ENCODE assay signal across 16 mouse cellular contexts in the genomic region with DNA sequence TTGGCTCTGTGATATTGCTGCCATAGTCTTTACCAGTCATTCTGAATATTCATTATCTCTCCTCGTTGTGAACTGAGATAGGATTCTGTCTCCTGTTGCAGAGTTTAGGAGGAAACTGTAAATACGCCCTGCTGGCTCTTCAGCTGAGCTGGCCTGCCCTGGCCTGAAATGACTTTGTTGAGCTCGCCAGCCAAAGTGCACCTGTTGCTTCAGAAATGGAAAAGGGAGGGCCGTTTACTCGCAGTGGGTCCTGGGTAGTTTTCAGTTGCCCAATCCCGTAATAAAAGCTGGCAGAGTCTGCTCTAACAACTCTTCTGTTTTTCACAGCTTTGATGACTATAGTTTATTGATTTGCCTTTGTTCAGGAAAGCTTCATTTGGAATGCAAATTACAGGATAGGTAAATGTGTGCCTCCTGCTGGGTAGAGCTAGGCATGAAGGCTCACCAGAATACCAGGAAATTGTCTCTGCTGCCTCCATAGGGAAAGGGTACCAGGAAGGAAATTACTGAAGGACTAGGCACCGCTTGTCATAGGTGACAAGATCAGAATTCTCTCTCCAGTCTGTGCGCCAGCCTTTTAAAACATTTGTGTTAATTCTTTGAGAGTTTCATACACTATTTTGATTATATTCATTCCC. TPM values are rescaled to one million over a fixed set of nuclear protein-coding genes. Genes with fewer than 3 reads are reported as not detected.
DNase-seq lines count a peak whose midpoint lies in the region; ATAC-seq and TF ChIP-seq lines count a peak whose summit lies in the region.
"Had no signal": no experiment of that assay in that cellular context is flagged by ENCODE, and none has a peak within 500 bp of the region (broad histone marks: within the 10 kb centered on the region; RNA-seq: fewer than 3 reads in every experiment).

No protein-coding gene starts in this region.

- peaks cover 6 to 10% of the 10 kb centered on the region in 2 experiments; a peak in 3 of 4 replicates for H3K4me1 ChIP-seq in MEL (ENCODE audit: control insufficient read depth in 1 of 2, insufficient read depth in 2 of 2, low read length in 2 of 2)
- H3K4me1 ChIP-seq in hindbrain, embryonic 13.5 days (replicated peaks) = no peaks in the 10 kb centered on the region

- peak; percentile 39 to 47; a peak in 1 of 4 replicates for TF ChIP-seq EP300 in MEL (IDR thresholded peaks at IDR 0.05; ENCODE audit: low read depth in 1 of 2, low read length in 2 of 2)

- TF ChIP-seq RAD21 in MEL (IDR thresholded peaks at IDR 0.05; ENCODE audit: low read depth, low read length) = no peak

- H3K27ac ChIP-seq in gastrocnemius, adult 2 months = peak overlapping the region; percentile 85
- no peak overlapping the region for H3K27ac ChIP-seq in MEL (ENCODE audit: control insufficient read depth, low read depth, low read length)
- no peak overlapping the region for H3K27ac ChIP-seq in hindbrain, embryonic 13.5 days
- H3K27ac ChIP-seq: embryonic facial prominence, embryonic 12.5 days; limb, embryonic 15.5 days had no signal

- peak; percentile 23; the same call in 1 of the 2 replicates for TF ChIP-seq CTCF in gastrocnemius, adult 2 months (IDR thresholded peaks at IDR 0.05)
- no peak for TF ChIP-seq CTCF in MEL (IDR thresholded peaks at IDR 0.05 in 2 of 3, conservative IDR thresholded peaks at IDR 0.05 in 1 of 3; ENCODE audit: control insufficient read depth in 1 of 3, insufficient read depth in 1 of 3, low read depth in 2 of 3, low read length in 3 of 3, poor library complexity in 1 of 3, severe bottlenecking in 1 of 3)

- peak overlapping the region; percentile 30 for H3K4me3 ChIP-seq in gastrocnemius, adult 2 months
- no peak overlapping the region for H3K4me3 ChIP-seq in MEL (ENCODE audit: control insufficient read depth in 1 of 2, insufficient read depth in 1 of 2, low read depth in 2 of 2, low read length in 2 of 2)
- H3K4me3 ChIP-seq in hindbrain, embryonic 13.5 days = no peak overlapping the region
- H3K4me3 ChIP-seq: embryonic facial prominence, embryonic 12.5 days; limb, embryonic 15.5 days had no signal

- H3K79me2 ChIP-seq in MEL (ENCODE audit: control insufficient read depth, insufficient read depth, low read length, poor library complexity) = no peaks in the 10 kb centered on the region

- peak; percentile 83 for DNase-seq in gastrocnemius, adult 2 months
- DNase-seq in gastrocnemius, postnatal 36 days = no peak
- no peak for DNase-seq in MEL (ENCODE audit: low read depth, low spot score)
- DNase-seq in gastrocnemius, postnatal 14 days = peak; percentile 60
- DNase-seq in embryo, embryonic 11 days = no peak
- DNase-seq: cerebellum, adult 11 months; cerebellum, postnatal 36 days; heart, postnatal 36 days; midbrain, embryonic 14.5 days; thymus, adult 18-20 months had no signal

- intact Hi-C loops in gastrocnemius, adult 2 months (cut with DNase I) = loop anchor here (2.0 kb wide), 1 partner anchor 29 kb away; a partner anchor contains a TSS
- intact Hi-C loops in gastrocnemius, postnatal 36 days (cut with DNase I) = no loop called here
- intact Hi-C loops in gastrocnemius, postnatal 14 days (cut with DNase I; ENCODE audit: low total_unique reads) = no loop called here

- no peaks in the 10 kb centered on the region for H3K27me3 ChIP-seq in MEL (ENCODE audit: control insufficient read depth in 1 of 2, insufficient read depth in 2 of 2, low read length in 2 of 2)
- H3K27me3 ChIP-seq in hindbrain, embryonic 13.5 days = no peaks in the 10 kb centered on the region
- H3K27me3 ChIP-seq: embryonic facial prominence, embryonic 12.5 days; limb, embryonic 15.5 days had no signal

- no peak overlapping the region for H3K4me2 ChIP-seq in hindbrain, embryonic 13.5 days
- H3K4me2 ChIP-seq: embryonic facial prominence, embryonic 12.5 days; heart, embryonic 11.5 days; limb, embryonic 15.5 days had no signal

- peaks cover 0 to 3% of the 10 kb centered on the region in 2 experiments; a peak in 1 of 4 replicates for H3K36me3 ChIP-seq in MEL (ENCODE audit: control insufficient read depth in 1 of 2, insufficient read depth in 2 of 2, low read length in 2 of 2)
- peaks cover 33% of the 10 kb centered on the region for H3K36me3 ChIP-seq in hindbrain, embryonic 13.5 days
- H3K36me3 ChIP-seq: limb, embryonic 15.5 days had no signal

- no peaks in the 10 kb centered on the region for H3K9me3 ChIP-seq in MEL (replicated peaks; ENCODE audit: insufficient read depth, low read length)
- no peaks in the 10 kb centered on the region for H3K9me3 ChIP-seq in hindbrain, embryonic 13.5 days
- H3K9me3 ChIP-seq: embryonic facial prominence, embryonic 12.5 days; limb, embryonic 15.5 days had no signal

- no peak for TF ChIP-seq POLR2A in MEL (IDR thresholded peaks at IDR 0.05; ENCODE audit: control insufficient read depth in 1 of 2, insufficient read depth in 1 of 2, low read depth in 1 of 2, low read length in 2 of 2, poor library complexity in 1 of 2)

- H3K9ac ChIP-seq in MEL (ENCODE audit: control insufficient read depth, low read depth, low read length, poor library complexity, severe bottlenecking) = no peak overlapping the region
- H3K9ac ChIP-seq in hindbrain, embryonic 13.5 days = no peak overlapping the region
- H3K9ac ChIP-seq: embryonic facial prominence, embryonic 12.5 days; limb, embryonic 15.5 days had no signal

- WGBS in hindbrain, embryonic 13.5 days = 67% methylated on average over 8 of the region's 8 CpGs

- ATAC-seq in megakaryocyte progenitor cell, adult 5-6 weeks (replicated peaks; ENCODE audit: poor library complexity) = peak; percentile 71
- ATAC-seq in hindbrain, embryonic 13.5 days (ENCODE audit: low FRiP score) = no peak

TF ChIP-seq in MEL, 35 proteins besides CTCF, POLR2A, EP300 and RAD21:
- TF ChIP-seq GATA1 (IDR thresholded peaks at IDR 0.05; ENCODE audit: low read depth, low read length) (0 out of 2 replicates have a peak, but pooled peaks have one; percentile 27), MXI1 (IDR thresholded peaks at IDR 0.05; ENCODE audit: low read depth, low read length) (no peak), UBTF (IDR thresholded peaks at IDR 0.05; ENCODE audit: borderline replicate concordance, insufficient read depth, low read depth, low read length) (no peak), CHD1 (IDR thresholded peaks at IDR 0.05; ENCODE audit: low read depth, low read length) (no peak), SIN3A (IDR thresholded peaks at IDR 0.05; ENCODE audit: low read length) (peak; percentile 15; the same call in 1 of the 2 replicates), TBP (IDR thresholded peaks at IDR 0.05; ENCODE audit: low read depth, low read length) (no peak), JUND (IDR thresholded peaks at IDR 0.05; ENCODE audit: low read depth, low read length) (no peak)
TF ChIP-seq in MEL: peak in this region for 2.

RNA-seq across cellular contexts. Expression of a gene that starts 30.3 kb away (rescaled TPM):
- 10 to 100 TPM; 28.4 to 56.4 TPM for total RNA-seq in gastrocnemius, adult 2 months (2021)
- 10 to 100 TPM; 36.7 to 37.8 TPM for total RNA-seq in gastrocnemius, postnatal 36 days (2021)
- total RNA-seq in MEL (2012; rRNA removed) = 10.2 and 12.3 TPM in 2 replicates
- polyA plus RNA-seq in MEL (2012; ENCODE audit: insufficient read depth in 1 of 2, insufficient read length in 2 of 2, low read depth in 1 of 2, low replicate concordance in 2 of 2, missing spikeins in 1 of 2) = 10 to 100 TPM; 22.7 to 28.3 TPM
- 10 to 100 TPM; 44.5 to 44.6 TPM for total RNA-seq in gastrocnemius, postnatal 14 days (2021)
- total RNA-seq in megakaryocyte progenitor cell, adult 5-6 weeks (2015) = 53.8 and 58.9 TPM in 2 replicates
- 45.5 and 51.2 TPM in 2 replicates for total RNA-seq in megakaryocyte progenitor cell, adult 5-6 weeks (2017)
- 14.7 and 15.9 TPM in 2 replicates for polyA plus RNA-seq in hindbrain, embryonic 13.5 days (2015; fragmentation: Nextera tagmentation; extraction: Ambion mirVana)

RNA-seq across cellular contexts. Expression of a gene that starts 50.6 kb away (rescaled TPM):
- not detected for total RNA-seq in gastrocnemius, adult 2 months (2021)
- total RNA-seq in gastrocnemius, postnatal 36 days (2021) = not detected
- total RNA-seq in MEL (2012; rRNA removed) = not detected in 2 replicates
- not detected for polyA plus RNA-seq in MEL (2012; ENCODE audit: insufficient read depth in 1 of 2, insufficient read length in 2 of 2, low read depth in 1 of 2, low replicate concordance in 2 of 2, missing spikeins in 1 of 2)
- under 1 TPM; 0.27 to 0.35 TPM for total RNA-seq in gastrocnemius, postnatal 14 days (2021)
- total RNA-seq in megakaryocyte progenitor cell, adult 5-6 weeks (2015) = not detected in 2 replicates
- total RNA-seq in megakaryocyte progenitor cell, adult 5-6 weeks (2017) = not detected in 2 replicates
- 0.13 and 0.21 TPM in 2 replicates for polyA plus RNA-seq in hindbrain, embryonic 13.5 days (2015; fragmentation: Nextera tagmentation; extraction: Ambion mirVana)
- polyA plus RNA-seq: kidney, embryonic 16.5 days; limb, embryonic 15.5 days; midbrain, embryonic 14.5 days had no signal

RNA-seq across cellular contexts. Expression of a gene that starts 57.4 kb away (rescaled TPM):
- total RNA-seq in gastrocnemius, adult 2 months (2021) = 10 to 100 TPM; 51.8 to 55.7 TPM
- 10 to 100 TPM; 43.6 to 48.1 TPM for total RNA-seq in gastrocnemius, postnatal 36 days (2021)
- total RNA-seq in MEL (2012; rRNA removed) = 353 and 414 TPM in 2 replicates
- polyA plus RNA-seq in MEL (2012; ENCODE audit: insufficient read depth in 1 of 2, insufficient read length in 2 of 2, low read depth in 1 of 2, low replicate concordance in 2 of 2, missing spikeins in 1 of 2) = 100 to 1,000 TPM in 1 of 2 experiments, not detected in 1; 429 TPM
- total RNA-seq in gastrocnemius, postnatal 14 days (2021) = 10 to 100 TPM; 64.2 to 66.3 TPM
- total RNA-seq in megakaryocyte progenitor cell, adult 5-6 weeks (2015) = 308 and 312 TPM in 2 replicates
- 290 and 314 TPM in 2 replicates for total RNA-seq in megakaryocyte progenitor cell, adult 5-6 weeks (2017)
- 233 and 239 TPM in 2 replicates for polyA plus RNA-seq in hindbrain, embryonic 13.5 days (2015; fragmentation: Nextera tagmentation; extraction: Ambion mirVana)

Comparison
In these comparisons a context has a peak if more than half of its experiments do, and no peak if none do; other contexts are left out.
1. DNase-seq: peak in gastrocnemius, adult 2 months (single experiment) and gastrocnemius, postnatal 14 days (single experiment); none in gastrocnemius, postnatal 36 days (0 of 2), MEL (single experiment) and embryo, embryonic 11 days (single experiment).